Mouse (Mus musculus) embryo, embryonic 10.5 days (tissue): ENCODE results near the gene Kctd5.
A peak's percentile ranks its signal among the peaks of the same experiment; 100 is the strongest.

Source experiments
- DNase-seq: peaks from one replicate; pipeline ENCODE4 v3.0.0-alpha.2; 2015; ENCODE audit warnings: low spot score

Gene Kctd5

GRCm38 (mm10) chr17:24037360-24037759 lies 35.9 kb downstream of the Kctd5 start:
- DNase-seq, result no peak

- no peak for DNase-seq
These were observed 36.3 kb downstream of the Kctd5 start for GRCm38 (mm10) chr17:24036954-24037353.

GRCm38 (mm10) chr17:24035087-24035486 lies 38.2 kb downstream of the Kctd5 start:
- no peak for DNase-seq

- DNase-seq, result no peak
These were observed 42.7 kb downstream of the Kctd5 start for GRCm38 (mm10) chr17:24030551-24030950.

GRCm38 (mm10) chr17:24029477-24029876 lies 43.8 kb downstream of the Kctd5 start:
- DNase-seq, result no peak

GRCm38 (mm10) chr17:24021375-24022199 lies 51.7 kb downstream of the Kctd5 start:
- DNase-seq, result no peak

GRCm38 (mm10) chr17:24020696-24021095 lies 52.6 kb downstream of the Kctd5 start:
- DNase-seq, result no peak

- DNase-seq, result peak; percentile 55
These were observed 57.6 kb downstream of the Kctd5 start for GRCm38 (mm10) chr17:24015727-24016126.

GRCm38 (mm10) chr17:24014433-24014965 lies 58.8 kb downstream of the Kctd5 start:
- no peak for DNase-seq

- DNase-seq, result no peak
These were observed 60.4 kb downstream of the Kctd5 start for GRCm38 (mm10) chr17:24012921-24013320.

GRCm38 (mm10) chr17:24009617-24010016 lies 63.7 kb downstream of the Kctd5 start:
- DNase-seq, result no peak

- no peak for DNase-seq
These were observed 65.2 kb downstream of the Kctd5 start for GRCm38 (mm10) chr17:24008105-24008504.

- no peak for DNase-seq
These were observed 65.9 kb downstream of the Kctd5 start for GRCm38 (mm10) chr17:24007391-24007790.

- no peak for DNase-seq
These were observed 66.4 kb downstream of the Kctd5 start for GRCm38 (mm10) chr17:24006930-24007329.

GRCm38 (mm10) chr17:24005049-24005448 lies 68.2 kb downstream of the Kctd5 start:
- DNase-seq, result no peak

GRCm38 (mm10) chr17:24004071-24004665 lies 69.1 kb downstream of the Kctd5 start:
- DNase-seq, result no peak

GRCm38 (mm10) chr17:24000404-24000803 lies 72.9 kb downstream of the Kctd5 start:
- no peak for DNase-seq

GRCm38 (mm10) chr17:23998383-23998782 lies 74.9 kb downstream of the Kctd5 start:
- DNase-seq, result no peak

- no peak for DNase-seq
These were observed 75.4 kb downstream of the Kctd5 start, which contains the start of gene Prss22 for GRCm38 (mm10) chr17:23997901-23998300. TSS of gene Prss22 (minus strand) at chr17:23998100.
